Mouse (Mus musculus) mesoderm, embryonic 11.5 days (tissue): ENCODE data around the gene Abcc5.
"Not testable (repeated sequence)": the region's sequence is repeated elsewhere in the genome, so short reads cannot be mapped to it uniquely, and the experiment has no call there.

Experiments used
- DNase-seq: peaks from one replicate; pipeline ENCODE4 v3.0.0-alpha.2; 2012; ENCODE audit warnings: low read depth, low spot score

Abcc5 gene

GRCm38 (mm10) chr16:20425855-20426598 lies at the start of gene Abcc5:
Gene Abcc5 (minus strand): TSS chr16:20426394.
- DNase-seq, result peak; percentile 91

- no peak for DNase-seq
Measured at GRCm38 (mm10) chr16:20475335-20475734, 49.1 kb upstream of the Abcc5 start.

DNA sequence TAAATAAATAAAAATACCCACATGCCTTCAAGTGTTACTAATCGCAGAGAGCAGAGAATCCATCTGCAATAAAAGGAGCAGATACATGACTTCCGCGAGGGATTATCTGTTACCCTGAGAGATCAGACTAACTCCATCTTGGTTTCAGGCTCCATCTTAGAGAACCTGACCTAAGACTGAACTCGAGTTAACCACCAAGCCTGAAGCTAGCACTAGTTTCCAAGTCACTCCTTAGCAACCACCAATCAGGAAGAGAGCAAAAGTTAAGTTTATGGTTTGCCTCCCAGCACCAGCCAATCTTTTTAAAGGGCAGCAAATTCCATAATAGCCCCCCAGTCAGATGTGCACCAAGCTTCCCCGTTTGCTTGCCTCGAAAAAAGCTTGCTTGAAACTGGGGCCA lies 48.6 kb upstream of the Abcc5 start:
- DNase-seq, result no peak

GRCm38 (mm10) chr16:20474211-20474610 lies 48.0 kb upstream of the Abcc5 start:
- no peak for DNase-seq

DNA sequence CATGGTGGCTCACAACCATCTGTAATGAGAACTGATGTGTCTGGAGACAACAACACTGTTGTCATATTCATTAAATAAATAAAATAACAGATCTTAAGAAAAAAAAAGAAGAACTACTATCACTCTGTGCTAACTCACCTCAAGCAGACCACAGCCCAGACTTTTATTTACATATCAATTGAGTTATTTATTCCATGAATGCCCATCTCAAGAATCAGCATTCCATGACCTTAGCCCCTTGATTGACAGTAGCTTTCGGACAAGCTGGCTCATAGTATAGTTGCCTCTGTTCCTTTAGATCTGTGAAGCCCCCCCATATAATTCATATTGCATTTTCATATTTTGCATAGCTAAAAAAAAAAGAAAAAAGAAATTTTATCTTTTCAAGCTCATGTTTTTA lies 47.6 kb upstream of the Abcc5 start:
- no peak for DNase-seq

DNA sequence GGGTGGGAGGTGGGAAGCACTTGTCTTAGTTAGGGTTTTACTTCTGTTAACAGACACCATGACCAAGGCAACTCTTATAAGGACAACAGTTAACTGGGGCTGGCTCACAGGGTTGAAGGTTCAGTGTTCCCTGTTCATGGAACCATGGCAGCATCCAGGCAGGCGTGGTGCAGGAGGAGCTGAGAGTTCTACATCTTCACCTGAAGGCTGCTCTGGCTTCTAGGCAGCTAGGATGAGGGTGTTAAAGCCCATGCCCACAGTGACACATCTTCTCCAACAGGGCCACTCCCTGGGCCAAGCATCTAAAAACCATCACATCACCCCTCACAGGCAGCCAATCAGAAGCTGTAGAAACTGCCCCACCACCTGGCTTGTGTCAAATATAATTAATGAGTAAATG lies 45.5 kb upstream of the Abcc5 start:
- DNase-seq, result no peak

GRCm38 (mm10) chr16:20470981-20471380 lies 44.8 kb upstream of the Abcc5 start:
- no peak for DNase-seq

- no peak for DNase-seq
Measured at GRCm38 (mm10) chr16:20464725-20465124, 38.5 kb upstream of the Abcc5 start.

GRCm38 (mm10) chr16:20458736-20459135 lies 32.5 kb upstream of the Abcc5 start:
- not testable (repeated sequence) for DNase-seq

DNA sequence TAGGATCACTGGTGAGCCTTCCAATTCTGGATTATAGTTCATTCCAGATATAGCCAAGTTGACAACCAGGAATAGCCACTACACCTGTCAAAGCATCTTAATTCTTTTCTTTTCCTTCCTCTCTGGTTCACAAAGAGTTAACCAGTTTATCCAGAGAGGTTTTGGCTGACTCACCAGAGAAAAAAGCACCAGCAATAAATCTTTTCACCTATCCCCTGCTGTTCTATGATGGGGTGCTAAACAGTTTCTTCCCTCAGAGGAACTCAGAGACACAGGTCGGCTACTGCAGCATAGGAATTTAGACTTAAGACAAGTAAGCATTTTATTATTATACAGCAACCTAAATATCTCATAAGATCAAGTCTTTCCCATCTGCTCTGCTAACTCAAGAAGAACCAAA lies 29.9 kb upstream of the Abcc5 start:
- DNase-seq, result peak; percentile 45

DNA sequence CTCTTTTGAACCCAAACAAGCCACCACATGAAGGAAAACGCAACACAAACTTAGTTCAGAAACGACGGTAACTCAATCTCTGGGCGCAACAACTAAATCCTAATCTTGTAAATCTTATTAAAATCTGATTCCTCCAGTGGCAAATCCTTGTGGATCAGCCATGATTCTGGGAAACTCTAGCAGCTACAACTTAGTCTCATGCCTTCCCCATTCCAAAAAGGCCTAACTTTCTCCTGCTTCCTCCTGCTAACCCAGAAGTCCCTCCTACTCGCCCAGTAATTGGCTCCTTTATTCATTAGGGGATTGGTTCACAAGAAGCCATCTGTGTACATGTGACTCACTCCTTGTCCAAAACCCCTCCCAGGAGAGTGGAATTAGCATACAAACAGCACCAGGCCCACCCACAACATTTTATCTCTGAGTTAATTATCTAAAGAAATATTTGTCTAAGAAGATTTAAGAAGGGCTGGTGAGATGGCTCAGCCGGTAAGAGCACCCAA lies 28.0 kb upstream of the Abcc5 start:
- no peak for DNase-seq

DNA sequence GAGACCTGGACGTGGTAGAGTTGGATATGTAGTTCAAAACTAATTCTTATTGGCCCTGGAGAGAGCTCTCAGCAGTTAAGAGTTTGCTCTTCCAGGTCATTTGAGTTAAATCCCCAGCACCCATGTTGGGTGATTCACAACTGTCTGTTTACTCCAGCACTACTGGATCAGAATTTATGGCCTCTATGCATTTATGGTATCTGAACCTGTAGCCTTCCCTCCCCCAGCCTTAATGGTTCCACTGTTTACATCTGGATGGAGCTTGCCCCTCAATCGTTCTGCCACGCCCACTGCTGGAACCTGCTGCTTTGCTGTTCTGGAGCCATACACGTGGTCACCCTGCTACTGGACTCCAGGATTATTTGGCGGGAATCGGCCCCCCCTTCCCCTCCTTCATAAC lies 25.6 kb upstream of the Abcc5 start:
- DNase-seq, result no peak

DNA sequence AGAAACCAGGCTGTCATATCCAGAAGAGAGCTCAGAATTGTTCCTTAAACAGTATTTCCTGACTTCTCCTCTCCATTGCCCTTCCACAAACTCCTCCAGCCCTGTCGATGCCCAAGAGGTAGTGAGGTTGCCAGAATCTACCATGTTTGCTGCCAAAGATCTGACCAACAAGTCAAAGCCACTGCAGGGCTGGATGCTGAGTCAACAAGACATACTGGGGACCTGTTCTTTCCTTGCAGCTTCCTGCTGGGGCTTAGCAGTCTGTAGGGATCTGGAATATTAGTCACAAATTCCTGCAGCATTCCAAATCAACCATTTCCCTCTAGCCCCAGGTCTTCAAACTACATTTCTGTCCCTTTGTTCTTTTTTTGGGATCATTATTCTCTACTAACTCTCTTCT lies 19.7 kb upstream of the Abcc5 start:
- DNase-seq, result no peak

DNA sequence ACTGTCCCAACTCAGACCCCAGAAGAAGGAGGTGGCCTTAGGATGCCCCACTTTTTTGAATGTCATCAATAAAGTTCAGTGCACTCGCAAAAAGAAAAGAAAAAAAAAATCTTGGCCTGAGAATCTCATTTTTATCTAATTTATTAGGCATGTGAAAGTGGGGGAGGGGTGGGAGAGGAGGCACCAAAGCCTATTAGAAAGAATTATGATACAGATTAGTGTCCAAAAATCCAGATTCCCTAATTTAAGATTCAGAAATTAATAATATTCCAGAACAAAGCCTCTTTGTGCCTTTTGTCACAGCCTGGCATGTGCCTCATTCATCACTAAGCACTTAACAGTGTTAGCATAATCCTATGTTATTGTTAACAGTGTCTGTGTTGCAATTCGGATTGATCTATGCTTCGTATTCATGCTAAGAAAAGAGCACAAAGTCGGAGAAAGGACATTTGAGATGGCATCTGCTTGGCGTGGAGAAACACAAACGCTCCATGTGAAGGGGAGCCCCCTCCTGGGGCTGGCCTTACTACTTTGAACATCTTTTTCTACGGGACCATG lies 18.7 kb upstream of the Abcc5 start:
- peak; percentile 23 for DNase-seq

DNA sequence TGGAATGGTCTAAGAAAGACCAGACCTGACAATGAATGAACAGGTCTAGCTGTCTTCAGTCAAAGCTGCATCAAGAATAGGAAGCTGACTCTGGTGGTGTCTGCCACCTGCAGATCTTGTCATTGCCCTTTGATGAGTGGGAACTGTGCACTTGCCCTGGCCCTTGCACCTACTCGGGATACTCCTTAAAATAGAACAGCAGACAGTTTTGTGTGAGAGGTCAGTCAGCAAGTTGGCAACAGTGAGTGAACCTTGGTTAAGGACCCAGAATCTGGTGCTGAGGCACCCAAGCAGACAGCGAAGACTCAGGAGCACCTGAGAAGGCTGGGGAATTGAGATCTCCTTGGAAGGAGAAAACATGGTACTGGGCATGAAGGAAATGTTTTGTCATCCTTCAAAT lies 16.7 kb upstream of the Abcc5 start:
- no peak for DNase-seq

GRCm38 (mm10) chr16:20438673-20439415 lies 12.7 kb upstream of the Abcc5 start:
- no peak for DNase-seq

DNA sequence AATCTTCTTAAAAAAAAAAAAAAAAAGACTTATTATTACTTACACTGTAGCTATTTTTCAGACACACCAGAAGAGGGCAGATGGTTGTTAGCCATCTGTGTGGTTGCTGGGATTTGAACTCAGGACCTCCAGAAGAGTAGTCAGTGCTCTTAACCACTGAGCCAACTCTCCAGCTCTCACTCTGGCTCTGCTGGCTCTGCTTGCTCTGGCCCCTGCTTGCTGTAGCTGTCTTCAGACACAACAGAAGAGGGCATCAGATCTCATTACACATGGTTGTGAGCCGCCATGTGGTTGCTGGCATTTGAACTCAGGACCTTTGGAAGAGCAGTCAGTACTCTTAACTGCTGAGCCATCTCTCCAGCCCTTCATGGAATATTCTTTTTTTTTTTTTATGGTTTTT lies 11.9 kb upstream of the Abcc5 start:
- not testable (repeated sequence) for DNase-seq

GRCm38 (mm10) chr16:20436281-20436680 lies 10.1 kb upstream of the Abcc5 start:
- no peak for DNase-seq

GRCm38 (mm10) chr16:20429328-20429727 lies 3.1 kb upstream of the Abcc5 start:
- DNase-seq, result no peak

DNA sequence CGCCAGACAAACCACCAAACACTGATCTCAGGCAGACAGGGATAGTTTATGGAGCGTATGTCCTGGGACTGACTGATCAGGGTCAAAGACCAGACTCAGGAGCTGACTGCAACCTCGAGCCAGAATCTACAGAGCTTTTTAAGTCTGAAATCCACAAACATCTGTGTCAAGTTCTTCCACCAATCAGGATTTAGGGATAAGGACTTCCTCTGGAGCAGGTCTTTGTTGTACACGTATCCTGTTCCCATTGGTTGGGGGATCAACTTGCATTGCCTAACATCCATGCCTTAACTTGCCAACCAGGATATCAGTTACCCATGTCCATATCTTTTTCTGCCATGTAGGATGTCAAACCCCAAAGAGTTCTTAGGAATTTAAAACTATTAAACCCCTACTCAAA lies 1.4 kb upstream of the Abcc5 start:
- no peak for DNase-seq

DNA sequence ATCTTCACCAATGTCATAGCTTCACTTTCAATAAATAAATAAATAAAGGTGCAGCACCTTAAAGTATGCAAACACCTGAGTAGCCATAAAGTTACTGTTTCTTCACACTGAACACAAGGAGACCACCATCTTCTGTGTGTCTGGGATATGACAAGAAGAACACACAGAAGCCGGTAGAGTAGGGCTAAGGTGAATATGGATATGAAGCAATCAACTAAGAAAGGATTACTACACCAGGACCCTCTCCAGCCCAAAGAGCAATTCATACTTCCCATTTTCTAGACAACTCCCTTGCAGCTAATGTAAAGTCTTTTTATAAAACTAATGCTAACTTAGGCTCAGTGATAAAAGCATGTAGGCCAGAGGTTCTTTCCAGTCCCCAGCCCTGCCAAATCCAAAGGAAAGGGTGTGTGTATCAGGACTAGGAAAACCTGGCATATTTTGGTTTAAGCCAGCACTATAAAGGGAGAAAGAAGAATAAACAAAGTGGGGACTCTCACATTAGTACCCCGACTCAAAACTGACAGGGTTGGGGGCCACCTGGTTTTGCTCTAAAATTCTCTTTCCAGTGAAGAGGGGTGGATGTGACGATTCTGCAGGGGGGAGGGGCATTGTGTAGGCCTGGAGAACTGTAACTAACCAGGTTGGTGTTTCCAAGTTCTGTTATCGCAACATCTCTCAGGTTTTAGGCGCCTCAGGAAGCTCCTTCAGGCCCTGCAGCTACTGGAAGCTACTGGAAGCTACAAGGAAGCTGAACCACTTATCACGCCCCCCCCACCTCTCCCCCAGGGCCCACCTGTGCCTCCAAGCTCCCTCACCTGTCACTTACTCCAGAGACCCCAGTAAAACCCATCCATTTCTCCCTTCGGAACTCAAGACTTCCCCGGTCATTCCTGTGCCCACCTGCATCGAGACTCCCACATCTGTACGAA lies 1.2 kb downstream of the Abcc5 start:
- DNase-seq, result no peak

- no peak for DNase-seq
Measured at GRCm38 (mm10) chr16:20424226-20424663, 1.9 kb downstream of the Abcc5 start.
